Mouse (Mus musculus): ENCODE measurements around the gene Ehbp1. TPM values are rescaled to one million over a fixed set of nuclear protein-coding genes. Genes with fewer than 3 reads are reported as not detected.
A peak's percentile ranks its signal among the peaks of the same experiment; 100 is the strongest.

Gene Ehbp1
- total and polyA plus RNA-seq, 3 experiments, result 2.5 to 4.0 (median 3.1) TPM

GRCm38 (mm10) chr11:22007088-22007780, 334.9 kb downstream of the Ehbp1 start:
- Histone ChIP-seq H3K27me3 (replicated peaks) (no peaks in the 10 kb centered on the region), H3K9ac (ENCODE audit: insufficient read depth, low read depth) (peak overlapping the region; percentile 39), H3K27ac (ENCODE audit: insufficient read depth, low read depth) (no peak overlapping the region), H3K4me3 (replicated peaks in 1 of 3; ENCODE audit: low read depth in 2 of 3, low read length in 2 of 3, poor library complexity in 1 of 3) (peak overlapping the region; percentile 35 to 44 (median 40)), H3K4me2 (ENCODE audit: insufficient read depth, low read depth, poor library complexity, severe bottlenecking) (peak overlapping the region; percentile 89), H3K4me1 (ENCODE audit: control insufficient read depth in 1 of 2, insufficient read depth in 2 of 2) (peaks cover 0 to 23% of the 10 kb centered on the region in 2 experiments; a peak in 2 of 4 replicates), H3K79me2 (replicated peaks; ENCODE audit: control insufficient read depth, extremely low read depth, insufficient read depth, poor library complexity, severe bottlenecking) (no peaks in the 10 kb centered on the region), H3K9me3 (replicated peaks; ENCODE audit: low read length) (peaks cover 5% of the 10 kb centered on the region), H3K36me3 (replicated peaks in 1 of 2; ENCODE audit: control insufficient read depth in 1 of 2, insufficient read depth in 1 of 2, low read length in 1 of 2) (no peaks in the 10 kb centered on the region)
- in situ Hi-C loops (cut with MboI; ENCODE audit: low pct_ligation_motif_present, low pct_unique_long_range_greater_than_20kb, low sequenced_read_pairs), result no loop called here
- DNase-seq (ENCODE audit: extremely low read depth), result peak; percentile 12
- dilution Hi-C loops (cut with MboI; ENCODE audit: extremely low pct_ligation_motif_present, extremely low pct_unique_long_range_greater_than_20kb, low sequenced_read_pairs), result no loop called here
- TF ChIP-seq ZKSCAN1 (IDR thresholded peaks at IDR 0.05; ENCODE audit: borderline replicate concordance, low read depth, low read length), result no peak
- peak; percentile 79 for TF ChIP-seq CHD2 (IDR thresholded peaks at IDR 0.05; ENCODE audit: low read length)
- TF ChIP-seq EP300 (IDR thresholded peaks at IDR 0.05; ENCODE audit: low read length), result 0 out of 2 replicates have a peak, but pooled peaks have one; percentile 4
- no peak for TF ChIP-seq MAZ (IDR thresholded peaks at IDR 0.05; ENCODE audit: low read depth, low read length)
- TF ChIP-seq MEF2A (IDR thresholded peaks at IDR 0.05; ENCODE audit: borderline replicate concordance, low read depth, low read length), result no peak
- no peak for TF ChIP-seq PAX5 (IDR thresholded peaks at IDR 0.05; ENCODE audit: low read length)

GRCm38 (mm10) chr11:22006471-22007087, 335.5 kb downstream of the Ehbp1 start:
- H3K4me2 ChIP-seq (ENCODE audit: insufficient read depth, low read depth, poor library complexity, severe bottlenecking), result no peak overlapping the region
- no peak overlapping the region for H3K4me3 ChIP-seq (replicated peaks in 1 of 3; ENCODE audit: low read depth in 2 of 3, low read length in 2 of 3, poor library complexity in 1 of 3)

GRCm38 (mm10) chr11:22005281-22005870, 336.7 kb downstream of the Ehbp1 start:
- Histone ChIP-seq H3K4me2 (ENCODE audit: insufficient read depth, low read depth, poor library complexity, severe bottlenecking) (no peak overlapping the region), H3K4me1 (ENCODE audit: control insufficient read depth in 1 of 2, insufficient read depth in 2 of 2) (peaks cover 0 to 23% of the 10 kb centered on the region in 2 experiments; a peak in 2 of 4 replicates), H3K27me3 (replicated peaks) (no peaks in the 10 kb centered on the region), H3K36me3 (replicated peaks in 1 of 2; ENCODE audit: control insufficient read depth in 1 of 2, insufficient read depth in 1 of 2, low read length in 1 of 2) (no peaks in the 10 kb centered on the region), H3K9ac (ENCODE audit: insufficient read depth, low read depth) (no peak overlapping the region), H3K27ac (ENCODE audit: insufficient read depth, low read depth) (no peak overlapping the region), H3K9me3 (replicated peaks; ENCODE audit: low read length) (peaks cover 22% of the 10 kb centered on the region), H3K4me3 (replicated peaks in 1 of 3; ENCODE audit: low read depth in 2 of 3, low read length in 2 of 3, poor library complexity in 1 of 3) (no peak overlapping the region), H3K79me2 (replicated peaks; ENCODE audit: control insufficient read depth, extremely low read depth, insufficient read depth, poor library complexity, severe bottlenecking) (no peaks in the 10 kb centered on the region)
- in situ Hi-C loops (cut with MboI; ENCODE audit: low pct_ligation_motif_present, low pct_unique_long_range_greater_than_20kb, low sequenced_read_pairs) (no loop called here), dilution Hi-C loops (cut with MboI; ENCODE audit: extremely low pct_ligation_motif_present, extremely low pct_unique_long_range_greater_than_20kb, low sequenced_read_pairs) (no loop called here)
- DNase-seq (ENCODE audit: extremely low read depth), result no peak
- TF ChIP-seq MAFK (IDR thresholded peaks at IDR 0.05; ENCODE audit: insufficient replicate concordance, low read length), result no peak
- no peak for TF ChIP-seq GABPA (IDR thresholded peaks at IDR 0.05; ENCODE audit: insufficient replicate concordance, low read depth, low read length)
- no peak for TF ChIP-seq JUND (conservative IDR thresholded peaks at IDR 0.05; ENCODE audit: low read depth, low read length)
- TF ChIP-seq MXI1 (IDR thresholded peaks at IDR 0.05; ENCODE audit: low read depth, low read length), result no peak
- TF ChIP-seq ZNF384 (IDR thresholded peaks at IDR 0.05; ENCODE audit: low read depth, low read length), result no peak
- TF ChIP-seq TBP (conservative IDR thresholded peaks at IDR 0.05; ENCODE audit: low read depth, low read length), result no peak
- TF ChIP-seq E2F4 (IDR thresholded peaks at IDR 0.05; ENCODE audit: insufficient replicate concordance, low read depth, low read length), result no peak
- TF ChIP-seq RCOR1 (conservative IDR thresholded peaks at IDR 0.05; ENCODE audit: low read depth, low read length), result no peak
- TF ChIP-seq NELFE (IDR thresholded peaks at IDR 0.05; ENCODE audit: low read depth, low read length), result no peak
- no peak for TF ChIP-seq CHD2 (IDR thresholded peaks at IDR 0.05; ENCODE audit: low read length)
- no peak for TF ChIP-seq POLR2AphosphoS2 (IDR thresholded peaks at IDR 0.05; ENCODE audit: low read depth, low read length)
- TF ChIP-seq MAX (IDR thresholded peaks at IDR 0.05; ENCODE audit: low read length), result no peak
- TF ChIP-seq IRF4 (IDR thresholded peaks at IDR 0.05; ENCODE audit: low read depth, low read length), result no peak
- no peak for TF ChIP-seq SMC3 (IDR thresholded peaks at IDR 0.05; ENCODE audit: low read depth, low read length)
- no peak for TF ChIP-seq HCFC1 (IDR thresholded peaks at IDR 0.05; ENCODE audit: low read depth, low read length)
- no peak for TF ChIP-seq BHLHE40 (IDR thresholded peaks at IDR 0.05; ENCODE audit: low read depth, low read length)

More at GRCm38 (mm10) chr11:22006471-22007087, 335.5 kb downstream of the Ehbp1 start:
- Histone ChIP-seq H3K9ac (ENCODE audit: insufficient read depth, low read depth) (no peak overlapping the region), H3K27me3 (replicated peaks) (no peaks in the 10 kb centered on the region), H3K27ac (ENCODE audit: insufficient read depth, low read depth) (no peak overlapping the region), H3K4me1 (ENCODE audit: control insufficient read depth in 1 of 2, insufficient read depth in 2 of 2) (peaks cover 0 to 23% of the 10 kb centered on the region in 2 experiments; a peak in 2 of 4 replicates), H3K79me2 (replicated peaks; ENCODE audit: control insufficient read depth, extremely low read depth, insufficient read depth, poor library complexity, severe bottlenecking) (no peaks in the 10 kb centered on the region), H3K36me3 (replicated peaks in 1 of 2; ENCODE audit: control insufficient read depth in 1 of 2, insufficient read depth in 1 of 2, low read length in 1 of 2) (no peaks in the 10 kb centered on the region), H3K9me3 (replicated peaks; ENCODE audit: low read length) (peaks cover 10% of the 10 kb centered on the region)
- no peak for DNase-seq (ENCODE audit: extremely low read depth)
- in situ Hi-C loops (cut with MboI; ENCODE audit: low pct_ligation_motif_present, low pct_unique_long_range_greater_than_20kb, low sequenced_read_pairs), result no loop called here
- dilution Hi-C loops (cut with MboI; ENCODE audit: extremely low pct_ligation_motif_present, extremely low pct_unique_long_range_greater_than_20kb, low sequenced_read_pairs), result no loop called here
- TF ChIP-seq CHD1 (IDR thresholded peaks at IDR 0.05; ENCODE audit: low read depth, low read length), result no peak
- no peak for TF ChIP-seq ZKSCAN1 (IDR thresholded peaks at IDR 0.05; ENCODE audit: borderline replicate concordance, low read depth, low read length)
- TF ChIP-seq MXI1 (IDR thresholded peaks at IDR 0.05; ENCODE audit: low read depth, low read length), result no peak

All from CH12.LX (cell line).